Mouse (Mus musculus) bone marrow macrophage, adult 2 months (primary cell): ENCODE measurements around the gene Slc30a4. TPM values are rescaled to one million over a fixed set of nuclear protein-coding genes. Genes with fewer than 3 reads are reported as not detected.
A peak's percentile ranks its signal among the peaks of the same experiment; 100 is the strongest.

Experiments
- H3K27ac ChIP-seq: 2 replicates; pipeline ENCODE4 v1.5.1; 2012; ENCODE audit warnings: low read depth, low read length; ENCODE audit not compliant: insufficient read depth
- H3K4me1 ChIP-seq: 2 replicates; pipeline ENCODE4 v1.6.1; 2012; ENCODE audit warnings: low read length; ENCODE audit not compliant: control insufficient read depth, insufficient read depth
- H3K4me3 ChIP-seq: 2 replicates; pipeline ENCODE4 v1.5.1; 2012; ENCODE audit warnings: mild to moderate bottlenecking, low read length, moderate library complexity; ENCODE audit not compliant: insufficient read depth
- CTCF ChIP-seq: IDR thresholded peaks from 2 replicates; pipeline ENCODE4 v1.5.1; 2012; ENCODE audit warnings: low read depth, mild to moderate bottlenecking, low read length, moderate library complexity
- POLR2A ChIP-seq: IDR thresholded peaks from 2 replicates; pipeline ENCODE4 v1.6.1; 2012; ENCODE audit warnings: mild to moderate bottlenecking, low read depth, low read length, borderline replicate concordance
- polyA plus RNA-seq: library from polyadenylated mRNA; stranded (reverse); fragments of >200 nt; gene quantifications from 2 replicates; pipeline ENCODE4 v1.2.4, GENCODE M21; 2012; ENCODE audit not compliant: missing spikeins, insufficient read depth, insufficient read length

Gene Slc30a4
- polyA plus RNA-seq, 1 experiment = 7.7 TPM

DNA sequence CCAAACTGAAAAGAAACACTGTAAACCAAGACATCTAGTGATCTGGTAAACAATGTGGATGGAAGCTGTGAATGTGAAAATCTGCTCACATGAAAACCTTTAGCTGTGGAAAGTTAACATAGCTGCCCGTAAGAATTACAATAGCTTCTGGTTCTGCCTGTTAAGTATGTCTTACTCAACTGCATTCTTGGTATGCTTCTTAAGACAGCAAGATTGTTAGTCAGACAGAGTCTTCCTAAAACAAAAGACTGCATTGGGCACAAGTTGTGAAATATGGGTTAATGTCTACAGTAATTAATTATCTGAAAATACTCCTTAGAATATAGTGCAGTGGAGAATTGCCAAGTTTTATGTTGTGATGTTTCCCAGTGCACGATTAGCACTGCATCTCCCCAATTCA, 19.9 kb downstream of the Slc30a4 start:
- H3K4me3 ChIP-seq = no peak overlapping the region
- TF ChIP-seq CTCF (no peak), POLR2A (no peak)
- H3K4me1 ChIP-seq = no peaks in the 10 kb centered on the region
- H3K27ac ChIP-seq = no peak overlapping the region

DNA sequence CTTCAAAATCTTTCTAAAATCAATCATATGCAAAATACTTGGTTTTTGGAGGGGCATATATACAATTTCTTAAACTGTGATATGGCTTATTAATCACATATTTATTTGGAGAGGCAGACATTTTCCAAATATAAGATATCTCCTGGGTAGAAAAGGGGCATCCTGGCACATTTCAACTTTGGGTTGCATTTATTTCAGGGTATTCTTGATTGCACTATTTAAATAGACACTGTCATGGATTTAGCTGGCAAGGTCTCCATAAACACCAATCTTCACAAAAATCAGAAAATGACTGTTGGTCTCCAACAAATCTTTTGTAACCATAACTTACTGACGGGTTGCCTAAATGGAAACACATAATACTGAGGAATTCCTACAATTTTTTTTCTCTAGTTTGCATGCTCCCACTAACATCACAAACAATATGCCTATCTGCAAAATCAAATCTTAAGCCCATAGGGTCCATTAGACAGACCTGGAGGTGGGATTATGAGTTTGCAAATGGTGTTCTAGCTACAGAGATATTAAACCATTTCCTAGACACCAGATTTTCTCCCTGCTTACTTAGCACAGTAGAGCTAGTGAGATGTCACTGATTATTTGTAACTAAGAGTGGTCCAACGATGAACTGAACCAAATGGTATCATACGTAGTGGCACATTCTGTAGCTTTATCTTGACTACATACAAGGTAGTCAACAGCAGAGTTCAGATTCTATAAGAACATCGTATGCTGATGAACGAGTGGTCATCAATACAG, 20.9 kb downstream of the Slc30a4 start:
- H3K4me3 ChIP-seq = no peak overlapping the region
- no peaks in the 10 kb centered on the region for H3K4me1 ChIP-seq
- no peak for TF ChIP-seq POLR2A
- no peak for TF ChIP-seq CTCF
- H3K27ac ChIP-seq = no peak overlapping the region

- Histone ChIP-seq H3K27ac (no peak overlapping the region), H3K4me1 (peaks cover 5% of the 10 kb centered on the region), H3K4me3 (no peak overlapping the region)
- TF ChIP-seq POLR2A (no peak), CTCF (no peak)
Observed at GRCm38 (mm10) chr2:122675126-122675525, 27.3 kb downstream of the Slc30a4 start.

- no peak overlapping the region for H3K4me3 ChIP-seq
- H3K4me1 ChIP-seq = peaks cover 5% of the 10 kb centered on the region
- no peak overlapping the region for H3K27ac ChIP-seq
- TF ChIP-seq POLR2A (no peak), CTCF (no peak)
Observed at GRCm38 (mm10) chr2:122672841-122673240, 29.6 kb downstream of the Slc30a4 start.

- Histone ChIP-seq H3K4me1 (peaks cover 5% of the 10 kb centered on the region), H3K27ac (no peak overlapping the region), H3K4me3 (no peak overlapping the region)
- TF ChIP-seq CTCF (no peak), POLR2A (no peak)
Observed at GRCm38 (mm10) chr2:122671714-122672113, 30.7 kb downstream of the Slc30a4 start.

DNA sequence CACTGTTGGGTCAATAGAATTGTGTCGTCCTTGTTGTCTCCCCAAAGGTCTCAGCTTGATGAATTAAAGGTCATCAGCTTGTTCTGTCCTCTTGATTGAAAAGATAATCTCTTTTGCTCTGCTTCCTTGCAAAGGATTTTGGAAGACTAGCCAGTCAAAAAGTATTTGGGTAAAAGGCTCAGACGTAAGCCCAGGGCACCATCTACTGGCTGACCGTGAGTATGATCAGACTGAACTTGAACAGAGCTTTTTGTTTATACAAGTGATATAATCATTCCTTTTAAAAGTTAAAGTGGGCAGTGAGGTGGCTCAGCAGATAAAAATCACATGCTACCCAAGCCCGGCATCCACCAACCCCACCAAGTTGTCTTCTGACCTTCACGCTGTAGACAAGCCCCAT, 34.6 kb downstream of the Slc30a4 start:
- Histone ChIP-seq H3K27ac (no peak overlapping the region), H3K4me3 (no peak overlapping the region), H3K4me1 (peaks cover 13% of the 10 kb centered on the region)
- TF ChIP-seq CTCF = no peak
- no peak for TF ChIP-seq POLR2A

GRCm38 (mm10) chr2:122665973-122666875, 36.2 kb downstream of the Slc30a4 start:
- H3K4me1 ChIP-seq = peaks cover 12% of the 10 kb centered on the region
- no peak overlapping the region for H3K4me3 ChIP-seq
- TF ChIP-seq POLR2A (no peak), CTCF (peak; percentile 89)
- H3K27ac ChIP-seq = no peak overlapping the region

DNA sequence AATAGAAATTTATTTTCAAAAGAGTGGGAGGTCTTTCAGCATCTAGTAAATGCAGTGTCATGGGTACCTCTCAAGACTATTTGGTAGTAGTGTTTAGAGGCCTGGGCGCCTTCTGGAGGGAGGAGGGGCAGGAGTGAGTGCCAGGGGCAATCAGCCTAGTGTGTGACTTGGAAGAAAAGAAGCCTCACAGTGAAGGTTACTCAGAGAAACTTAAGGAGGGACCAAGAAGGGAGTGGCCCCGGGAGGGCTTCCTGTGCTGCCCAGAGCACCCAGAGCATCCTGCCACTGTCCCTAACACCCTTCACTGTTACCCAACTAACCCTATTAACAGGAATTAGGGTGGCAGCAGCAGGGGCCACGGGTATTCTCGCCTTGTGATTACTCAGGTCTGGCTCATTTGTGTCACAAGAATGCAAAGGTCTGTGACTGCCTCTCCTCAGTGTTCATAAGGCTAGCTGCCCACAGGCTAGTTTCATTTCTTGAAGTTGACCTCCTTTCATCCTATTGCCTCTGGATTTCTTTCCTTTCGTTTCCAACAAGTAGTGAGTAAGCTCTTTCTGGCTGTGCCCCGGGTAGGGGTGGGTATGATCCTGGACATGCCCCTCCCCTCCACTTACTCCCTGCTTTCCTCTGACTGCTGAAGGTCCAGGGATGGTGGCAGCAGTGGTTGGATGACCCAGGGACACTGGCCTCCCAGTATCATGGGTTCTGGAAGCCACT, 37.0 kb downstream of the Slc30a4 start:
- TF ChIP-seq CTCF (no peak), POLR2A (no peak)
- Histone ChIP-seq H3K27ac (no peak overlapping the region), H3K4me1 (peaks cover 12% of the 10 kb centered on the region), H3K4me3 (no peak overlapping the region)

DNA sequence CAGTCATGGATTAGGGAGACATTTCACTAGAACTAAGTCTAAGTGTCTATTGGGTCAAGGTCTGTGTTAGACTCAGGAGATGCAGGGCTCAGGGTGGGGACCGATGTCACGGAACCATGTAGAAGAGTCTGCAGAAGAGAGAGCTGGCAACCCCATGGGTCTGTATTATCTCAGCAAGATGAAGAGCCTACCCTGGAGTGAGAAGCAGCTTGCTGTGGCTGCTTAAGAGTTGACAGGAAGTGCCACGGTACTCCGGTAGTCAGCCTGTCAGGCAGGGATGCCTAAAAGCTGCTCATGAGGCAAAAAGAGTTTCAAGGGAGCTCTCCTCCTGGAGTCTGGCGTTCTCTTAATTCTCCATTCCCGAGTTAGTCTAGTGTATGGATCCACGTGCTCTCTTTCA, 42.6 kb downstream of the Slc30a4 start:
- Histone ChIP-seq H3K4me3 (no peak overlapping the region), H3K27ac (no peak overlapping the region)

More for the DNA sequence above, 42.6 kb downstream of the Slc30a4 start:
- peaks cover 13% of the 10 kb centered on the region for H3K4me1 ChIP-seq
- no peak for TF ChIP-seq POLR2A
- no peak for TF ChIP-seq CTCF
